Mouse (Mus musculus) stomach, postnatal 0 days (tissue): ENCODE measurements around the gene Sms.

Source experiments
- CTCF ChIP-seq: IDR thresholded peaks from 2 replicates; pipeline ENCODE4 v1.5.1; 2016; ENCODE audit warnings: antibody characterized with exemption, low read depth, mild to moderate bottlenecking, moderate library complexity
- EP300 ChIP-seq: optimal IDR thresholded peaks from 2 replicates; pipeline ENCODE3; 2016; ENCODE audit warnings: antibody characterized with exemption

DNA sequence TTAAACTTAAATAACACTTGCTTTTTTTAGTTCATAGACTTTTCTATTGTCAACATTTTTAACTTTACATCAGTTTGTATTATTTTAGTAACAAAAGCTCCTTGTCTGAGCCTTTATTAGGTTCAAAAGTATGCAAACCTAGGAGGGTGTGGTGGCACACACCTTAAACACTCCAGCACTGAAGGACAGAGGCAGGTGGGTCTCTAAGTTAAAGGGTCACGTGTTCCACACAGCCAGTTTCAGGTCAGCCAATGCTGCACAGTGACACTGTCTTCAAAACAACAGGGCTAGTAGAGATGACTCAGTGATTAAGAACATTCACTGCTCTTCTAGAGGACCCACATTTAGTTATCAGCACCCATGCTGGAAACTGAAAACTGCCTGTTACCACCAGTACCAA is 43.1 kb downstream of the Sms start:
- TF ChIP-seq CTCF: no peak
- TF ChIP-seq EP300: no peak
